Mouse (Mus musculus) bone marrow, adult 2 months (tissue): ENCODE results near the gene Xkr7.

Source experiments
- CTCF ChIP-seq: fragments of 200-500 bp; IDR thresholded peaks from 2 replicates; pipeline ENCODE4 v1.5.1; 2011; ENCODE audit warnings: low read length, control low read depth; ENCODE audit not compliant: control insufficient read depth, insufficient read depth
- POLR2A ChIP-seq: fragments of 200-500 bp; IDR thresholded peaks from 2 replicates; pipeline ENCODE4 v1.6.1; 2011; ENCODE audit warnings: low read depth, mild to moderate bottlenecking, control low read depth, low read length, borderline replicate concordance; ENCODE audit not compliant: control insufficient read depth

- TF ChIP-seq CTCF (no peak), POLR2A (no peak)
Observed at GRCm38 (mm10) chr2:153075961-153076360, 44.3 kb downstream of the Xkr7 start.
